Mouse (Mus musculus) leukemia stem cell, adult 10-12 weeks (primary cell): ENCODE data around the gene Vps25. TPM values are rescaled to one million over a fixed set of nuclear protein-coding genes. Genes with fewer than 3 reads are reported as not detected.

Source experiments
- polyA plus RNA-seq: library from polyadenylated mRNA; stranded (reverse); fragments of >175 nt; gene quantifications from 2 replicates; pipeline ENCODE4 v1.2.3, GENCODE M21; 2012; ENCODE audit warnings: low replicate concordance

The Vps25 gene
- 73.9 and 74.5 TPM in 2 replicates for polyA plus RNA-seq

DNA sequence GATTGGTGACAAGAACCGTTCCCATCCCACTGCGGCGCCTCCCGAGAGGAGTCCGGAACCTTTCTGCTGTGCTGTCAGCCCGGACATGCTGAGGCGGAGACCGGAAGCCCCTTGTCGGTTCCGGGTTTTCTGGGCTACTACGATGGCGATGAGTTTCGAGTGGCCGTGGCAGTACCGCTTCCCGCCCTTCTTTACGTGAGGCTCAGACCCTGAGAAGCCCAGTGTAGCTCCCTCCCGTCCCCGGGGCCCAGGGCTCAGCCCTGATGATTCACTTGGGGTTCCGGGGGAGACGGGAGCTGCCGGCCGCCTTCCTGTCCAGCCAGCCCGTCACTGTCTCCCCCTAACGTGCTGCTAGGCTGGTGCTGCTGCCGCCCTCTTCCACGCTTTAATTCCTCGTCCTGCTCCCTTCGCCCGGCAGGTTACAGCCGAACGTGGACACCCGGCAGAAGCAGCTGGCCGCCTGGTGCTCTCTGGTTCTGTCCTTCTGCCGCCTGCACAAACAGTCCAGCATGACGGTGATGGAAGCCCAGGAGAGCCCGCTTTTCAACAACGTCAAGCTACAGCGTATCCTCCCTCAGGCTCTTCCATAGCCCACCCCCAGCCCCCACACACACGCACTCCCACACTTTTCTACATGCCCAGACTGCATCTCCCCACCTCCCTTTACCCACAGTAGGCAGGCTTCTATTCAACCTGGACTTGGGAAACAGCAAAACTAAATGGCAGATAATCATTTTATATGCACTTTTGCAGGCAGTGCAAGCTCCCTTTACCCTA, at the start of gene Vps25:
TSS of gene Vps25 (plus strand) at position 95 of the 777 bp plus-strand sequence.

DNA sequence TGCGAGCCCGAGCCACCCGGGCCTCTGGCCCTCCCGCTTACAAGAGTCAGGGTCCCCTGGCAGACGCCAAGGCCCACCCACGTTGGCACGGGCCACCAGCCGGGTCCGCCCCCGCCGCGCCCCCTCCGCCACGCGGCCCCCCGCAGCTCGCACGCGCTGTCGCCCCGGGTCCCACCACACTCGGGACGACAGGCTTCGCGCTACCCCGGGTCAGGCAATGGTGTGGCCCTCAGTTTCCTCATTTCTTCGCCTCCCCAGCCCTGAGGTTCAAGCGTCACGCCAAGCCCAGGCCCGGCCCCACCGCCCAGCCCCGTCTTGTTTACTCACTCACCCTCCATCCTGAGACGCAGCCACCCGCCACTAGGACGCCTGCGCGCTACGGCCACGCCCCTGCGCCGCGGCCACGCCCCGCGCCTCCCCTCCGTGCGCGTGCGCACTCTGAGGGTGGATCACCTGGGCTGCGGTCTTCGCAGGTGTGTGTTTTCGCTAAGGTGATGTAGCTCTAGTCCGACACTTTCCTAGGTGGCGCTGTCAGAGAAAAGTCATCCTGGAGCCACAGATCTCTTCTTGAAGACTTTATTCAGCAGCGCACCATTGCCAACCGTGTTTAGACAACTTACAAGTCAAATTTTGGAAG, 27.3 kb upstream of the Vps25 start, which contains the start of gene Ezh1:
TSS of gene Ezh1 (minus strand) at position 399 of the 637 bp plus-strand sequence.

DNA sequence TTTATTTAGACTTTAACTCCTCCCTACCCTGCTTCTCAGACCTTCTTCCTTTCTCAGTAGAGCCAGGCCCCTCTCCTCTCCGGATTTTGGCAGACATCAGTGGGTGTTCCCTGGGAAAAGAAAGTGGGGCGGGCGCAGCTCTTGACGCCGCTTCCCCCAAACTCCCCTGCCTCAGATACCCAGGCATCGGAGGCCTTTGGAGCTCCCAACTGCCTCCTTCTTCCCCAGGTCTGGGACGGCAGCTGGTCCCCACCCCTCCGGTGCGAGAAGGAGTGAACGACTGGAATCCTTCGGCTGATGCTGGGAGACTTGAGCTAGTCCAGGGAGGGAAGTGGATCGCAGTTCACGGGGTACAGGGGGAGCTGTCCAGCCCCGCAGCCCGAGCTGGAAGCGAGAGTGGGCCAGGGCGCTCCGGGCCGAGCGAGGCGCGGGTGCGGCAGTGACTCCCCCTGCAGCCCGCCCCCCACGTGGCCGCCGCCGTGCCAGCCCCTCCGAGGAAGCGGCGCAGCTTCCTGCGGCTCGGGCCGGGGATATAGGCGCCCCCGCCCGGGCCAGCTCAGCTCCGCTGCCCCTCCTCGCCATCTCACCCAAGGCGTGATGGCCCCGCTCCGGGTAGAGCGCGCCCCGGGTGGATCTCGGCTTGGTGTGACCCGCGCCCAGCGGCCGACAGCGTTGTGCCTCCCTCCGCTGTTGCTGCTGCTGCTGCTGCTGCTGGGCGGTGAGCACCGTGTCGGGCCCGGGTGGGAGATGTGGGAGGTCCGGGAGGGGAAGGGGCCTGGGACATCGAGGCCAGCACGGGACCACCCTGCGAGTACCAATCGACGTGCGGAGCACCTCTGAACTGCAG, 7.4 kb upstream of the Vps25 start, which contains the start of gene Ramp2:
TSS of gene Ramp2 (plus strand) at position 174 of the 847 bp plus-strand sequence.

DNA sequence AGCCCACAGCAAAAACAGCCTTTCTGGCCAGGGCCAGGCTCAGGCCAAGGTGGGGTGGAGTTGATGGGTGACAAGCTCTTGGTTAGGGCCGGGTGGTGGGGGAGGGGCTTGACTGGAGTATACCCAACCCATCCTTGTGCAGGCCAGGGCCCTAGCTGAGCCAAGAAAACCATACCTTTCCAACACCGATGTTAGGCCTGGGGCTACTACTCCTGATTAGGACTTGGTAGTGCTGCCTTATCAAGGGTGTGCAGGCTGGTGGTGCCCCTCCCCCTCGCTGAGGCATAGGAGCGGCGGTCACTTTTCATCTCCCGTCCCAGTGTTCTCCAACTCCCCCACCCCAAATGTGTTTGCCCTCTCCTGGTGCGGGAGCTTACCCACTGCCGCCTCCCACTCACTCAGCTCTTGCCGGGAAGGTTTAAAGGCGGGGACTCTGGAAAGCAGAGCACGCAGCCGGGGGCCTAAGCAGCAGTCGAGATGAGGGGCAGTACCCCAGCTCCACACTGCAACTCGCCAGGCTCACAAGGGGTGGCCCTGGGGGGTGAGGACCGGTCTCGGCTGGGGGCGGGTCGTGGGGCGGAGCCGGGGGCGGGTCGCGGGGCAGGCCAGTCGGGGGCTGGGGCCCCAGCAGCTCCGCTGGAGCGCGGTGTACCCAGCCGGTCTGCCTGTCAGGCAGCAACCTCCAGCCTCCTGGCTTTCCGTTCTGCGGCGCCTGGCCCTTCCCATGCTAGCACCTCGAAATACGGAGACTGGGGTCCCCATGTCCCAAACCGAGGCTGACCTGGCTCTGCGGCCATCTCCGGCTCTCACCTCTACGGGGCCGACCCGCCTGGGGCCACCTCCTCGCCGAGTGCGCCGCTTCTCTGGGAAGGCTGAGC, 6.7 kb downstream of the Vps25 start, which contains the start of gene Wnk4:
TSS of gene Wnk4 (plus strand) at position 620 of the 878 bp plus-strand sequence.

DNA sequence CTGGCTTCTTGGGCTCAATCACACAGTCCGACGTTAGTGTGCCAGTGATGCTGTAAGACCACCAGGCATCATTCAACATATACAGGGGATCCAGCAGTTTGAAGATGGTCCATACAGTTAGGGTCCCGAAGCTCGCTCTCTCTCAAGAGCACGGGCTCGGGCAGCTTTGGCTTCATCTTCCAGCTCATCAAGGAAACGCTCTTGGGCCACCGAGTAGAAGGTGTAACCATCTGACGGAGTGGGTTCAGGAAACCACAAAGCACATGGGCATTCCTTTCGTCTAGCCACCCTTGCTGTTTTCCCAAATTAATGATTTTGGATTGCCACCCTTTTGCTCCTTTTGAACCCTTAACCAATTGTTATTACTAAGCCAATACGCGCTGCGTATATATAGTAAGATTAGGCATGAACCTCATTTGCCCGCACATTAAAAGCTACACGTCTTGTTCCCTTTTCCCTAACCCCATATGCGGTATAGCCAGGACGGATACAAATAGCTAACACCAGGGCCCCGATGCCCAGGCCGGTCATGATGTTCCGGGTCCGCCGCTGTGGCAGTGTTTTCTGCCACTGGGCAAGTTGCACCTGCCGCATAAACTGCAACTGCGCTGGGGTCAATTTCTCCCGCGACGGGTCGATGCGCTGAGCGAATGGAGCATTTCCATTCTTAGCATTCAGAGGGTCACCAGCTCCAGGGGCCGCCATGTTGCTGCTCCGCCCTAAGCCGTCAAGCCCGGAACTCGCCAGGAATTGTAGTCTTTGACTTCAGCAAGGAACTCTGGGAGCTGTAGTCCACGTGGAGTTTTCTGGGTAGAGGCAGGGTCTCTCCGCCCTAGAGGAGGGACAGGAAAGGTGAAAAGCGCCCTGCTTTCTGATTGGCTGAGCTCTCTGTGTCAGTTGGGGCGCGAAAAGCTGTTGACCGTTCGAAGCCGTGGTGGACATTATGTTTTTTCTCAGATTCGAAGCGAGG, 25.0 kb downstream of the Vps25 start, which contains the start of the genes Cntd1 and Coa3:
TSS of gene Cntd1 (plus strand) at position 790 of the 970 bp plus-strand sequence.
TSS of gene Coa3 (minus strand) at position 892 of the 970 bp plus-strand sequence.

DNA sequence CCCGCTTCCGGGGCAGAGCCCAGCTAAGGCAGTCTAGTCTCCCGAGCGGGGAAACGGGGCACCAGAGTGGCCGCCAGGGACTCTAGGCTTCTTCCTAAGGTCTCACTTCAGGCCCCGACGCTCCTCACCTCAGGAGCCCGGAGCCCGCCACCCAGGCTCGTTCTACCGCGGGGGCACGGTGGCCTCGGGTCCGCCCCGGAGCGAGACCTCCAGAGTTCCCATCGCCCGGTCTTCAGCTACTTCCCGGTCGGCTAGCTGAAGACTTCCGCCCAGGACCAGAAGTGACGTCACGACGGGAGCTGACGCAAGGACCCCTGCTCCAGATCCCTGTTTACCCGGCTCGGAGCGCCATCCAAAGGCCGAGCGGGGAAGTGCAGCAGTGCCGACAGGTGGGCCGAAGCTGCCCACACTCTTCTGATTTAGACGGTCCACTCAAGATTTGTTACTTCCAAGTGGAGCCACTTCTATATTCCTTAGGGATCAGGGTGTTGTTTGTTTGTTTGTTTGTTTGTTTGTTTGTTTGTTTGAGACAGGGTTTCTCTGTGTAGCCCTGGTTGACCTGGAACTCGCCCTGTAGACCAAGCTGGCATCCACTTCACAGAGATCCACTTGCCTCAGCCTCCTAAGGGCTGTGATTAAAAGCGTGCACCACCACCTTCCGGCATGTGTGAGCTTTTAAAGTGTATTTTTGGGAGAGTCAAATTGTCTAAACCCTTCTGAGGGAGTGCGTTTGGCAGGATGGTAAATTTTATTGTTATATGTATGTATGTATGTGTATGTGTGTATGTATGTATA, 48.7 kb downstream of the Vps25 start, which contains the start of gene Becn1:
TSS of gene Becn1 (minus strand) at position 283 of the 795 bp plus-strand sequence.

Other genes starting within 250 kb of the Vps25 start
- 80.6 and 100 TPM in 2 replicates for gene Atp6v0a1, start 244.3 kb upstream of the Vps25 start, polyA plus RNA-seq
- gene Naglu, start 183.7 kb upstream of the Vps25 start, polyA plus RNA-seq = 4.8 and 25.3 TPM in 2 replicates
- not detected in 2 replicates for gene Hsd17b1, start 175.3 kb upstream of the Vps25 start, polyA plus RNA-seq
- 28.2 and 48.5 TPM in 2 replicates for gene Coasy, start 171.1 kb upstream of the Vps25 start, polyA plus RNA-seq
- gene Mlx, start 166.4 kb upstream of the Vps25 start, polyA plus RNA-seq = 13.7 and 31.7 TPM in 2 replicates
- 16.3 and 18.1 TPM in 2 replicates for gene Psmc3ip, start 158.3 kb upstream of the Vps25 start, polyA plus RNA-seq
- gene Retreg3, start 133.8 kb upstream of the Vps25 start, polyA plus RNA-seq = 5.6 and 18.8 TPM in 2 replicates
- gene Tubg1, start 133.8 kb upstream of the Vps25 start, polyA plus RNA-seq = 149 and 176 TPM in 2 replicates
- 1.7 and 2.4 TPM in 2 replicates for gene Tubg2, start 97.8 kb upstream of the Vps25 start, polyA plus RNA-seq
- 0.40 and 0.42 TPM in 2 replicates for gene Cntnap1, start 83.2 kb upstream of the Vps25 start, polyA plus RNA-seq
- 3.2 and 5.3 TPM in 2 replicates for gene Plekhh3, start 82.4 kb upstream of the Vps25 start, polyA plus RNA-seq
- gene Ccr10, start 78.3 kb upstream of the Vps25 start, polyA plus RNA-seq = 0.56 and 1.1 TPM in 2 replicates
- 0.88 and 7.2 TPM in 2 replicates for gene Ezh1, start 27.2 kb upstream of the Vps25 start, polyA plus RNA-seq
- 5.4 and 11.1 TPM in 2 replicates for gene Ramp2, start 7.7 kb upstream of the Vps25 start, polyA plus RNA-seq
- gene Wnk4, start 6.9 kb downstream of the Vps25 start, polyA plus RNA-seq = 6.0 and 8.9 TPM in 2 replicates
- 0.17 TPM in 1 of 2 replicates, not detected in the other for gene Cntd1, start 25.3 kb downstream of the Vps25 start, polyA plus RNA-seq
- gene Coa3, start 25.4 kb downstream of the Vps25 start, polyA plus RNA-seq = 2.0 and 15.7 TPM in 2 replicates
- gene Becn1, start 48.6 kb downstream of the Vps25 start, polyA plus RNA-seq = 55.6 and 84.1 TPM in 2 replicates
- gene Psme3, start 62.5 kb downstream of the Vps25 start, polyA plus RNA-seq = 97.5 and 117 TPM in 2 replicates
- gene Aoc2, start 71.4 kb downstream of the Vps25 start, polyA plus RNA-seq = 11.1 and 13.4 TPM in 2 replicates
- gene Aoc3, start 76.9 kb downstream of the Vps25 start, polyA plus RNA-seq = 0.37 and 0.41 TPM in 2 replicates
- not detected in 2 replicates for gene G6pc, start 113.9 kb downstream of the Vps25 start, polyA plus RNA-seq
- 38.8 and 49.0 TPM in 2 replicates for gene Aarsd1, start 163.9 kb downstream of the Vps25 start, polyA plus RNA-seq
- 0.33 TPM in 1 of 2 replicates, not detected in the other for gene Gm27029, start 171.1 kb downstream of the Vps25 start, polyA plus RNA-seq
- gene Rundc1, start 171.4 kb downstream of the Vps25 start, polyA plus RNA-seq = 4.3 and 5.0 TPM in 2 replicates
- 0.16 and 0.95 TPM in 2 replicates for gene Ptges3l, start 171.6 kb downstream of the Vps25 start, polyA plus RNA-seq
- 98.1 and 303 TPM in 2 replicates for gene Rpl27, start 188.6 kb downstream of the Vps25 start, polyA plus RNA-seq
- gene Ifi35, start 194.7 kb downstream of the Vps25 start, polyA plus RNA-seq = 22.6 and 37.1 TPM in 2 replicates
- 3.2 and 4.2 TPM in 2 replicates for gene Rnd2, start 211.3 kb downstream of the Vps25 start, polyA plus RNA-seq
- 45.9 and 70.6 TPM in 2 replicates for gene Vat1, start 212.5 kb downstream of the Vps25 start, polyA plus RNA-seq